Mouse (Mus musculus) left cerebral cortex, adult 8-10 months (tissue): ENCODE measurements at regions not wholly inside any gene's neighbourhood (a gene's known extent, or its start where the extent isn't known, plus 50 kb on each side); places are given as distances from the start of the nearest gene placed in this dataset.

Source experiments
- DNase-seq, 2 experiments: peaks; one replicate each; pipeline ENCODE4 v3.0.0; 2022; ENCODE audit warnings: low spot score in 2 of 2

GRCm38 (mm10) chr9:14091099-14091930, 183.6 kb upstream of the Sesn3 start:
- no peak for DNase-seq

GRCm38 (mm10) chr9:14092996-14093442, 181.8 kb upstream of the Sesn3 start:
- DNase-seq, result no peak

- no peak for DNase-seq
Observed at GRCm38 (mm10) chr9:14103538-14103937, 171.3 kb upstream of the Sesn3 start.

- DNase-seq, result no peak
Observed at GRCm38 (mm10) chr9:14104921-14105320, 169.9 kb upstream of the Sesn3 start.

- DNase-seq, result no peak
Observed at GRCm38 (mm10) chr9:14106371-14106770, 168.5 kb upstream of the Sesn3 start.

GRCm38 (mm10) chr9:14108798-14109197, 166.1 kb upstream of the Sesn3 start:
- no peak for DNase-seq

- DNase-seq, result no peak
Observed at GRCm38 (mm10) chr9:14109492-14109891, 165.4 kb upstream of the Sesn3 start.

- no peak for DNase-seq
Observed at GRCm38 (mm10) chr9:14111713-14112112, 163.2 kb upstream of the Sesn3 start.

GRCm38 (mm10) chr9:14115521-14115920, 159.3 kb upstream of the Sesn3 start:
- no peak for DNase-seq

- DNase-seq, result no peak
Observed at GRCm38 (mm10) chr9:14116097-14116840, 158.6 kb upstream of the Sesn3 start.

- DNase-seq, result no peak
Observed at GRCm38 (mm10) chr9:14133372-14133771, 141.5 kb upstream of the Sesn3 start.

- no peak for DNase-seq
Observed at GRCm38 (mm10) chr9:14134894-14135450, 139.9 kb upstream of the Sesn3 start.

- no peak for DNase-seq
Observed at GRCm38 (mm10) chr9:14141321-14141720, 133.5 kb upstream of the Sesn3 start.

GRCm38 (mm10) chr9:14143988-14144387, 130.9 kb upstream of the Sesn3 start:
- DNase-seq, result no peak

- DNase-seq, result no peak
Observed at GRCm38 (mm10) chr9:14147088-14147487, 127.8 kb upstream of the Sesn3 start.

- no peak for DNase-seq
Observed at GRCm38 (mm10) chr9:14147731-14148130, 127.1 kb upstream of the Sesn3 start.

GRCm38 (mm10) chr9:14150288-14150687, 124.6 kb upstream of the Sesn3 start:
- DNase-seq, result no peak

- DNase-seq, result no peak
Observed at GRCm38 (mm10) chr9:14156967-14157366, 117.9 kb upstream of the Sesn3 start.

GRCm38 (mm10) chr9:14158096-14158837, 116.6 kb upstream of the Sesn3 start:
- no peak for DNase-seq

GRCm38 (mm10) chr9:14160207-14160606, 114.7 kb upstream of the Sesn3 start:
- no peak for DNase-seq

- no peak for DNase-seq
Observed at GRCm38 (mm10) chr9:14171589-14172240, 103.2 kb upstream of the Sesn3 start.
